Mouse (Mus musculus) megakaryocyte, embryonic 14.5 days (primary cell): Measurements from ENCODE around the gene Nrxn2.

Experiments
- FLI1 ChIP-seq: IDR thresholded peaks from 2 replicates; pipeline ENCODE4 v1.6.1; 2012; ENCODE audit warnings: low read length, inconsistent platforms, mixed read lengths
- GATA1 ChIP-seq: IDR thresholded peaks from 3 replicates; pipeline ENCODE4 v1.6.1; 2012; ENCODE audit warnings: mixed read lengths, low read length, inconsistent platforms, borderline replicate concordance

GRCm38 (mm10) chr19:6401131-6401815, 17.3 kb upstream of the Nrxn2 start:
- no peak for TF ChIP-seq GATA1
- no peak for TF ChIP-seq FLI1
